Mouse (Mus musculus) limb, embryonic 12.5 days (tissue): Measurements from ENCODE around the gene Gcnt3. TPM values are rescaled to one million over a fixed set of nuclear protein-coding genes. Genes with fewer than 3 reads are reported as not detected.

Source experiments
- ATAC-seq: fragments of 200-750 bp; cut with Nextera tagmentation; 2 replicates; pipeline ENCODE4 v1.8.0; 2017; ENCODE audit warnings: low read depth, moderate TSS enrichment; ENCODE audit not compliant: insufficient number of reproducible peaks, insufficient read depth, low FRiP score, low TSS enrichment
- H3K27ac ChIP-seq: fragments of 300-500 bp; sonication (generic); 2 replicates; pipeline ENCODE4 v1.5.1; 2016; ENCODE audit warnings: mild to moderate bottlenecking, moderate library complexity
- H3K27me3 ChIP-seq: fragments of 300-500 bp; sonication (generic); 2 replicates; pipeline ENCODE4 v1.6.1; 2016; ENCODE audit warnings: mild to moderate bottlenecking, moderate library complexity
- H3K36me3 ChIP-seq: fragments of 300-500 bp; sonication (generic); 2 replicates; pipeline ENCODE4 v1.6.1; 2016; ENCODE audit warnings: mild to moderate bottlenecking, moderate library complexity
- H3K4me1 ChIP-seq: fragments of 300-500 bp; sonication (generic); replicated peaks from 2 replicates; pipeline ENCODE4 v1.6.1; 2016
- H3K4me2 ChIP-seq: fragments of 300-500 bp; sonication (generic); 2 replicates; pipeline ENCODE4 v1.6.1; 2016; ENCODE audit warnings: mild to moderate bottlenecking, moderate library complexity
- H3K4me3 ChIP-seq: fragments of 300-500 bp; sonication (generic); replicated peaks from 2 replicates; pipeline ENCODE4 v1.5.1; 2016; ENCODE audit warnings: mild to moderate bottlenecking
- H3K9ac ChIP-seq: fragments of 300-500 bp; sonication (generic); replicated peaks from 2 replicates; pipeline ENCODE4 v1.6.1; 2016; ENCODE audit warnings: mild to moderate bottlenecking, moderate library complexity
- H3K9me3 ChIP-seq: fragments of 300-500 bp; sonication (generic); 2 replicates; pipeline ENCODE4 v1.6.1; 2016; ENCODE audit warnings: mild to moderate bottlenecking, moderate library complexity
- WGBS: fragments of 180-500 bp; shearing (Covaris S2); methylation state at CpG from one replicate; pipeline ENCODE4 v1.1.7; 2016; 5-methylcytosine and 5-hydroxymethylcytosine counted together
- polyA plus RNA-seq: library from polyadenylated mRNA; unstranded; fragments of >200 nt; fragmentation: Nextera tagmentation; extraction: Ambion mirVana; gene quantifications from 2 replicates; pipeline ENCODE4 v1.2.1, GENCODE M21; 2016

Gcnt3 gene
- polyA plus RNA-seq, 1 experiment from 2014 or later = not detected

- 83% methylated on average over 1 of the region's 1 CpGs for WGBS
- H3K36me3 ChIP-seq = peaks cover 91% of the 10 kb centered on the region
These were observed 38.6 kb downstream of the Gcnt3 start for GRCm38 (mm10) chr9:69999318-69999717.

GRCm38 (mm10) chr9:69994547-69994946 lies 43.3 kb downstream of the Gcnt3 start:
- no peak overlapping the region for H3K4me2 ChIP-seq
- no peak for ATAC-seq
- no peak overlapping the region for H3K9ac ChIP-seq
- H3K4me1 ChIP-seq = peaks cover 18% of the 10 kb centered on the region
- no peaks in the 10 kb centered on the region for H3K9me3 ChIP-seq
- H3K27me3 ChIP-seq = no peaks in the 10 kb centered on the region
- no peak overlapping the region for H3K27ac ChIP-seq
- peaks cover 55% of the 10 kb centered on the region for H3K36me3 ChIP-seq
- no peak overlapping the region for H3K4me3 ChIP-seq
- 93% methylated on average over 5 of the region's 5 CpGs for WGBS

More at GRCm38 (mm10) chr9:69999318-69999717, 38.6 kb downstream of the Gcnt3 start:
- no peak for ATAC-seq
- Histone ChIP-seq H3K27ac (no peak overlapping the region), H3K27me3 (no peaks in the 10 kb centered on the region), H3K4me1 (no peaks in the 10 kb centered on the region), H3K9me3 (no peaks in the 10 kb centered on the region), H3K4me3 (no peak overlapping the region), H3K4me2 (no peak overlapping the region), H3K9ac (no peak overlapping the region)

DNA sequence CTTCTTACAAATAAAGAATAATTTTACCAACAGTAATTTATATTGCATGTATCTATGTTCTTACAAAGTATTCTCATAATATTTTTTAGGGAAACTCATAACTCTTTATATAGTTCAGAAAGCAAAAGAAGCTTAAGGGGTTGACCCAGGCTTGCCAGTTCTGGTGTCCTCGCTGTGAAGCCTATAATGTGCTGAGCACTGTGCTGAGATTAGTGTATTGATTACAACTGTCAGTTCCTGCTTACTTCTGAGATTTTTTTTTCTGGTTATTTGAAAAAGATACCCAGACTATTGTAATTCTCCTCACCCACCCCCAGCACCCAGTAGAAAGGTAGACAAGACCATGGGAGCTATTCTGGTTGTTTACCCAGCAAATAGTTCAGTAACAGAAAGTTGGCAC lies 44.4 kb downstream of the Gcnt3 start:
- Histone ChIP-seq H3K9me3 (no peaks in the 10 kb centered on the region), H3K4me1 (peaks cover 18% of the 10 kb centered on the region), H3K27ac (no peak overlapping the region), H3K36me3 (peaks cover 44% of the 10 kb centered on the region), H3K27me3 (no peaks in the 10 kb centered on the region), H3K9ac (no peak overlapping the region), H3K4me3 (no peak overlapping the region), H3K4me2 (no peak overlapping the region)
- no peak for ATAC-seq
- 91% methylated on average over 1 of the region's 1 CpGs for WGBS

DNA sequence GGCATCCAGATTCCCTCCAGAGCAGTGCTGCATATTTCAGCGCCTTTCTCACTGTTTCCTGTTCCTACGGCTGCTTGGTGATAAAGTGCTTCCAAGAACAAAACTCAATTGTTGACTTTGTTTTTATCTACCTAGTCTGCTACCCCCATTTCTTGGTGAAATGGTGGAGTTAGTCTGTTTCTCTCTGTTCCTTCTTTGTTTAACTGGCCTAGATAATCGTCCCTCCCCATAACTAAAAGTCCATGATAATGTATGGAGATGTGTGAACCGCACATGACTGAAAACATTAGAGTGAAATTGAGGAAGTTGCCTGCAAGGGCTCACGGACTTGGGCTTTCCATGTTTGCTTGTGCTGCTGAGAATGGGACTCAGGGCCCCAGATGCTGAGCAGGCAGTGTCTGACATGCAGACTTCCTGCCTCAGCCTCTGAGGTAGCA lies 45.0 kb downstream of the Gcnt3 start:
- H3K9ac ChIP-seq = no peak overlapping the region
- no peak overlapping the region for H3K4me2 ChIP-seq
- H3K27me3 ChIP-seq = no peaks in the 10 kb centered on the region
- H3K27ac ChIP-seq = no peak overlapping the region
- no peaks in the 10 kb centered on the region for H3K9me3 ChIP-seq
- no peak for ATAC-seq
- WGBS = 79% methylated on average over 5 of the region's 5 CpGs
- peaks cover 18% of the 10 kb centered on the region for H3K4me1 ChIP-seq
- H3K36me3 ChIP-seq = peaks cover 38% of the 10 kb centered on the region
- no peak overlapping the region for H3K4me3 ChIP-seq

DNA sequence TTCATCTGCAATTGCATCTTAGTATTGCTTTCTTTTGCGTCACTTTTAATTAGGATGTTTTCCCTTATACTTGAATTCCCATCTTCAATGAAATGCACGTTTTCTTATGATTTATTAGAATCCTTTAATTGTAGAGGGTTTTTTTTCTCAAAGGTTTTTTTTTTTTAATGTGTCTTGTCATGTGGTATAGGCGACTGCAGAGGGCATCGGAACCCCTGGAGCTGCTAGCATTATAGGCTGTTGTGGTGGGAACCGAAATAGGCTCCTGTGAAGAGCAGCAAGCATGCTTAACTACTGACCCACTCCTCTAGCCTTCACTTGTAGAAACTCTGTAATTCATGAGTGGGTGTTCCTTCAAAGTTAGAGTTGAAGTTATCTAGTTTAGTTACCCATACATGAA lies 47.5 kb downstream of the Gcnt3 start:
- no peak overlapping the region for H3K27ac ChIP-seq
- H3K27me3 ChIP-seq = no peaks in the 10 kb centered on the region
- H3K36me3 ChIP-seq = peaks cover 18% of the 10 kb centered on the region
- peak overlapping the region; percentile 71 for H3K4me2 ChIP-seq
- ATAC-seq = no peak
- H3K4me3 ChIP-seq = peak overlapping the region; percentile 99
- H3K9ac ChIP-seq = peak overlapping the region; percentile 99
- WGBS = 14% methylated on average over 5 of the region's 5 CpGs
- peaks cover 18% of the 10 kb centered on the region for H3K4me1 ChIP-seq
- no peaks in the 10 kb centered on the region for H3K9me3 ChIP-seq

- ATAC-seq = peak; percentile 94
- H3K4me3 ChIP-seq = peak within 1 kb of the TSS; percentile 99
- peak within 1 kb of the TSS; percentile 96 for H3K27ac ChIP-seq
- H3K9ac ChIP-seq = peak within 1 kb of the TSS; percentile 99
- H3K9me3 ChIP-seq = no peaks in the 10 kb centered on the region
- peaks cover 9% of the 10 kb centered on the region for H3K36me3 ChIP-seq
- H3K4me2 ChIP-seq = peak within 1 kb of the TSS; percentile 71
- peaks cover 18% of the 10 kb centered on the region for H3K4me1 ChIP-seq
- H3K27me3 ChIP-seq = no peaks in the 10 kb centered on the region
- WGBS = under 1% methylated on average over 75 of the region's 76 CpGs
These were observed 48.4 kb downstream of the Gcnt3 start, which contains the start of gene Bnip2 for GRCm38 (mm10) chr9:69989303-69990121. TSS of gene Bnip2 (plus strand) at chr9:69989466.

DNA sequence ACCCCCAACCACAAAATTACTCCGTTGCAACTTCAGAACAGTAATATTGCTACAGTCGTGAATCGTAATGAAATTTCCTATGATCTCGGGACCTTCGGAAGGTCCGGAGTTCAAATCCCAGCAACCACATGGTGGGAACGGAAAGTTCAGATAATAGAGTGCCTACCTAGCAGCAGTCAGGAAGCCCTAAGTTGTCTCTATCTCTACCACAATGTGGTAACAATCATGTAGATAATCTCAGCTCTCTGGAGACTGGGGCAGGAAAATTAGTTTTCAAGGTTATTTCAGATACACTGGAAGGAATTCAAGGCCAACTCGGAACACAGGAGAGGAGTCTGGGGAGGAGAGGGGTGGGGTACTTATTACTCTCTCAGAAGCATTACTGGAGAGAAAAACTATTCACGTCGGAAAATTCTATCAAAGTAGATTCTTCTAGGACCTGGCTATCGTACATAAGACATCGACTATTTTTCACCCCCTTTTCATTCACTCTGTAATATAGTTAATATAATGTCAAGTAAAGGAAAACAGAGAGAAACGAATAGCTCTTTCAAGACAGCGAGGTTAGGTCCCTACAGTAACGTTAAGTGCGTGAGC lies 49.1 kb downstream of the Gcnt3 start:
- Histone ChIP-seq H3K4me1 (peaks cover 18% of the 10 kb centered on the region), H3K4me3 (peak overlapping the region; percentile 99), H3K36me3 (peaks cover 9% of the 10 kb centered on the region), H3K9me3 (no peaks in the 10 kb centered on the region), H3K27ac (peak overlapping the region; percentile 96), H3K27me3 (no peaks in the 10 kb centered on the region), H3K9ac (peak overlapping the region; percentile 99; the same call in 1 of the 2 replicates), H3K4me2 (peak overlapping the region; percentile 71)
- ATAC-seq = no peak
- WGBS = 39% methylated on average over 16 of the region's 16 CpGs

DNA sequence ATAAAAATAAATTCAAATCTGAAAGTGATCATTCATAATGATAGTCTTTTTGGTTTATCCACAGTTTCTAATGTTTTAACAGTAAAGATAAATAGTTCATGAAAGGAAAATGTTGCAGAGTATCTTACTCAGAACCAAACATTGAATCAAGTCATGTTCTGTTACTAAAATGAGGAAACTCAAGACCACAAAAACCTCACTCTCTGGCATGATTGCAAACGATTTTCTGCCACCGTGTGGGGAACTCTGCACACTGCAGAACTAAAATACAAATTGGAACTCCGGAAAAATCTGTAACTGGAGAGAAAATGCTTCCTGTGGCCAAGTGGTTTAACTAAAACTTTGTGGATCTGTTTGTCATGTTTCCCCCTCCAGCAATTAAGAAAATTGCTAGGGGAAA lies 50.3 kb downstream of the Gcnt3 start:
- Histone ChIP-seq H3K4me1 (peaks cover 18% of the 10 kb centered on the region), H3K36me3 (peaks cover 9% of the 10 kb centered on the region), H3K4me2 (no peak overlapping the region), H3K27ac (no peak overlapping the region), H3K9ac (no peak overlapping the region), H3K9me3 (no peaks in the 10 kb centered on the region), H3K4me3 (no peak overlapping the region), H3K27me3 (no peaks in the 10 kb centered on the region)
- WGBS = 1% methylated on average over 3 of the region's 3 CpGs
- ATAC-seq = no peak

DNA sequence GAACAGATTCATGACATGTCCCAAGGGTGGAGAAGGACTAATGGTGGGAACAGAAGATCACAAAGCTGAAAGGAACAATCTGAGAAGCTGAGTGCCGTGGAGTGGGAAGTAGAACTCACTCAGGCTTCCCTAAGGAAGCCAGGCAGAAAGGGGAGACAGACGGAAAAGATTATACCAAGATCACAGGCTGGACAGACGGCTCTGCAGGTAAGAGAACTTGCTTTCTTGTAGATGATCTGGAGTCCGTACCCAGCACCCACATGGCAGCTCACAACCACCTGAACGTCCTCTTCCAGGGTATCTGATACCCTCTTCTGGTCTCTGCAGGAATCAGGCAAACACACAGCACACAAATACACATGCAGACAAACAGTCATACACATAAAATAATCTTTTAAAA lies 51.3 kb downstream of the Gcnt3 start:
- no peak overlapping the region for H3K27ac ChIP-seq
- whole genome bisulfite sequencing = 79% methylated on average over 5 of the region's 5 CpGs

GRCm38 (mm10) chr9:69986063-69986462 lies 51.8 kb downstream of the Gcnt3 start:
- no peak overlapping the region for H3K27ac ChIP-seq
- no peaks in the 10 kb centered on the region for H3K9me3 ChIP-seq
- WGBS = 74% methylated on average over 10 of the region's 10 CpGs
- H3K36me3 ChIP-seq = no peaks in the 10 kb centered on the region
- no peak overlapping the region for H3K4me3 ChIP-seq
- no peak for ATAC-seq
- no peak overlapping the region for H3K9ac ChIP-seq
- H3K4me1 ChIP-seq = peaks cover 8% of the 10 kb centered on the region
- H3K4me2 ChIP-seq = no peak overlapping the region
- H3K27me3 ChIP-seq = no peaks in the 10 kb centered on the region

More for the DNA sequence above, 51.3 kb downstream of the Gcnt3 start:
- H3K9me3 ChIP-seq = no peaks in the 10 kb centered on the region
- peaks cover 11% of the 10 kb centered on the region for H3K4me1 ChIP-seq
- no peak overlapping the region for H3K9ac ChIP-seq
- no peak overlapping the region for H3K4me2 ChIP-seq
- ATAC-seq = no peak
- H3K4me3 ChIP-seq = no peak overlapping the region
- H3K27me3 ChIP-seq = no peaks in the 10 kb centered on the region
- H3K36me3 ChIP-seq = peaks cover under 1% of the 10 kb centered on the region

GRCm38 (mm10) chr9:69985526-69985925 lies 52.4 kb downstream of the Gcnt3 start:
- peaks cover 2% of the 10 kb centered on the region for H3K4me1 ChIP-seq
- WGBS = 87% methylated on average over 1 of the region's 1 CpGs
- H3K4me2 ChIP-seq = no peak overlapping the region
- no peaks in the 10 kb centered on the region for H3K9me3 ChIP-seq
- H3K27ac ChIP-seq = no peak overlapping the region
- no peak for ATAC-seq
- no peaks in the 10 kb centered on the region for H3K27me3 ChIP-seq
- no peak overlapping the region for H3K4me3 ChIP-seq
- no peaks in the 10 kb centered on the region for H3K36me3 ChIP-seq
- no peak overlapping the region for H3K9ac ChIP-seq
